Mouse (Mus musculus) kidney, adult 2 months (tissue): ENCODE measurements at regions not wholly inside any gene's neighbourhood (a gene's known extent, or its start where the extent isn't known, plus 50 kb on each side); places are given as distances from the start of the nearest gene placed in this dataset.

ENCODE experiments used
- DNase-seq: peaks from one replicate; pipeline ENCODE4 v3.0.0; 2021
- H3K27ac ChIP-seq: fragments of 200-500 bp; 2 replicates; pipeline ENCODE4 v1.5.1; 2012; ENCODE audit warnings: low read depth, low read length, control low read depth, inconsistent platforms; ENCODE audit not compliant: insufficient read depth
- H3K27me3 ChIP-seq: fragments of 200-500 bp; replicated peaks from 2 replicates; pipeline ENCODE4 v1.6.1; 2012; ENCODE audit warnings: mild to moderate bottlenecking, moderate library complexity, low read length, inconsistent platforms; ENCODE audit not compliant: control insufficient read depth, insufficient read depth
- H3K36me3 ChIP-seq: fragments of 200-500 bp; 2 replicates; pipeline ENCODE4 v1.6.1; 2012; ENCODE audit warnings: mild to moderate bottlenecking, moderate library complexity, low read length, inconsistent platforms; ENCODE audit not compliant: control insufficient read depth, insufficient read depth
- H3K4me1 ChIP-seq: fragments of 200-500 bp; 2 replicates; pipeline ENCODE4 v1.6.1; 2011; ENCODE audit warnings: low read length; ENCODE audit not compliant: control insufficient read depth, insufficient read depth
- H3K4me3 ChIP-seq: fragments of 200-500 bp; 2 replicates; pipeline ENCODE4 v1.5.1; 2011; ENCODE audit warnings: mild to moderate bottlenecking, low read depth, low read length, control low read depth; ENCODE audit not compliant: insufficient read depth
- CTCF ChIP-seq: fragments of 200-500 bp; conservative IDR thresholded peaks from 2 replicates; pipeline ENCODE4 v1.5.1; 2011; ENCODE audit warnings: low read depth, mild to moderate bottlenecking, control low read depth, low read length, moderate library complexity, mixed read lengths; ENCODE audit not compliant: insufficient read depth, insufficient read length
- POLR2A ChIP-seq: fragments of 200-500 bp; IDR thresholded peaks from one replicate; pipeline ENCODE4 v1.6.1; 2011; ENCODE audit warnings: low read depth, low read length, control low read depth
- WGBS: fragments of 180-500 bp; shearing (Covaris S2); methylation state at CpG from one replicate; pipeline ENCODE4 v1.1.7; 2018; 5-methylcytosine and 5-hydroxymethylcytosine counted together

DNA sequence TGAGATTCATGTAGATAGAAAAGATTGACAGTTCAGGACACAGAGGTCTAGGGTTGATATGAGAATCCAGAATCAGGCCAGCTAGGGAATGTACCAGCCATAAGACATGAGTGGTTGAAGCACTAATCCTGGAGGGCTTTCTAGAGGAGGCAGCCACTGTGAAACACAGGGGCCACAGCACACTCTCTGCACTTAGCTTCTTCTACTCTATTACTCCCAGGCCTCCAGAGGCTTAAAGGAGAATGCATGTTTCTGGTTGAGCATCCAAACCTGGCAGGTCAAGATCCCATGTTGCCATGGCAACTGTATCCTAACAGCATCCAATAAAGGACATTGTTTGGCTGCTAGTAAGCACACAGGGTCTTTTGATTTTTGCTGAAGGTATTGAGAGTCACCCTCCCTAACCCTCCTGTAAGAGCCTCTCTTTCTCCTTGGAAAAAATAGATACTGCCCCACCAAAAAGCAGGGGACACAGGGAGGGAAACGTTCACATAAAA is 76.9 kb upstream of the Pcbd1 start:
- DNase-seq = no peak
- Histone ChIP-seq H3K4me1 (no peaks in the 10 kb centered on the region), H3K27ac (no peak overlapping the region), H3K27me3 (no peaks in the 10 kb centered on the region), H3K4me3 (no peak overlapping the region), H3K36me3 (no peaks in the 10 kb centered on the region)
- TF ChIP-seq POLR2A (no peak), CTCF (no peak)
- 82% methylated on average over 1 of the region's 1 CpGs for WGBS

GRCm38 (mm10) chr10:61010697-61011096 is 78.4 kb upstream of the Pcbd1 start:
- TF ChIP-seq POLR2A (no peak), CTCF (no peak)
- Histone ChIP-seq H3K27ac (no peak overlapping the region), H3K36me3 (no peaks in the 10 kb centered on the region), H3K4me1 (no peaks in the 10 kb centered on the region), H3K4me3 (no peak overlapping the region), H3K27me3 (no peaks in the 10 kb centered on the region)
- WGBS = 45% methylated on average over 4 of the region's 4 CpGs
- DNase-seq = no peak

GRCm38 (mm10) chr10:61007403-61007802 is 81.7 kb upstream of the Pcbd1 start:
- H3K27me3 ChIP-seq = no peaks in the 10 kb centered on the region
- no peak overlapping the region for H3K4me3 ChIP-seq
- TF ChIP-seq CTCF (no peak), POLR2A (no peak)
- no peaks in the 10 kb centered on the region for H3K36me3 ChIP-seq
- DNase-seq = no peak
- H3K4me1 ChIP-seq = no peaks in the 10 kb centered on the region
- H3K27ac ChIP-seq = no peak overlapping the region
- WGBS = 79% methylated on average over 3 of the region's 3 CpGs

GRCm38 (mm10) chr10:61001745-61002160 is 87.4 kb upstream of the Pcbd1 start:
- TF ChIP-seq POLR2A (no peak), CTCF (no peak)
- 94% methylated on average over 22 of the region's 22 CpGs for WGBS
- Histone ChIP-seq H3K27ac (no peak overlapping the region), H3K4me1 (no peaks in the 10 kb centered on the region), H3K27me3 (no peaks in the 10 kb centered on the region), H3K4me3 (no peak overlapping the region), H3K36me3 (no peaks in the 10 kb centered on the region)
- DNase-seq = no peak

- no peak for DNase-seq
- no peak for TF ChIP-seq CTCF
- no peak for TF ChIP-seq POLR2A
- Histone ChIP-seq H3K4me1 (no peaks in the 10 kb centered on the region), H3K4me3 (no peak overlapping the region), H3K36me3 (no peaks in the 10 kb centered on the region), H3K27ac (no peak overlapping the region), H3K27me3 (no peaks in the 10 kb centered on the region)
- 56% methylated on average over 9 of the region's 9 CpGs for WGBS
Observed at GRCm38 (mm10) chr10:60997393-60997792, 91.7 kb upstream of the Pcbd1 start.

DNA sequence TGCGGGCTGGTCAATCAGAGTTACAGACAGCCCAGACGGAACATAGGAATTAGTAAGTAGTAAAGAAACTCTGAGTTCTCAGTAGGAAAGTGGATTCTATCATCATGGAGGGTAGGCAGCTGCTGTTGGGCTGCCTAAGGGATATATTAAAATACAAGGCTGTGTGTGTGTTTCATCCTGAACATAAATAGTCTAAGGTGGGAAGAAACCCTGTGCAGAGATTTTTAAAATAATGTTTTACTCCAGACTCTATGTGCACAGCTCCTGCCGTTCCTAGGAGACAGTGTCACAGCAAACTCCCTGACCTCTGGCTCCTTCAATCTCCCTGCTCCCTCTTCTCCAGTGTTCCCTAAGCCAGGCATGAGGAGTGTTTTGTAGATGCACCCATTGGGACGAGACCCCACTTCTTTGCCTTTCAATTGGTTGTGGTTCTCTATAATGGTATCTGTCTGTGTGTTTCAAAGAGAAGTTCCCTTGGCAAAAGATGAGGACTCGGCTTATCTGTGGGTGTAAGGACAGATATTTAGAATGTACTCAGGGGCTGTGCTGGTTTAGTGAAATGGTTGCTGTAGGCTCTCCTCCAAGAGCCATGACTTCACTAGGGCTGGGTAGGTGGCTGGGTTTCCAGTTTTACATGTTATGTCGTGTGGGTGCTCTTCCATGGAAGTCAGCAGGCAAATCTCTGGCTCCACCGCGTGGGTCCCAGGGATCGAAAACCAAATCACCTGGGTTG is 93.1 kb upstream of the Pcbd1 start:
- Histone ChIP-seq H3K36me3 (no peaks in the 10 kb centered on the region), H3K4me1 (no peaks in the 10 kb centered on the region), H3K4me3 (no peak overlapping the region), H3K27me3 (no peaks in the 10 kb centered on the region), H3K27ac (no peak overlapping the region)
- TF ChIP-seq CTCF (no peak), POLR2A (no peak)
- whole genome bisulfite sequencing = 83% methylated on average over 9 of the region's 9 CpGs
- no peak for DNase-seq

- no peaks in the 10 kb centered on the region for H3K27me3 ChIP-seq
- no peaks in the 10 kb centered on the region for H3K4me1 ChIP-seq
- H3K4me3 ChIP-seq = no peak overlapping the region
- 12% methylated on average over 10 of the region's 10 CpGs for WGBS
- no peaks in the 10 kb centered on the region for H3K36me3 ChIP-seq
- H3K27ac ChIP-seq = no peak overlapping the region
- TF ChIP-seq POLR2A (no peak), CTCF (peak; percentile 55)
- peak; percentile 26 for DNase-seq
Observed at GRCm38 (mm10) chr10:60985109-60985576, 104.0 kb upstream of the Pcbd1 start.

GRCm38 (mm10) chr10:60981770-60982169 is 107.4 kb upstream of the Pcbd1 start:
- no peaks in the 10 kb centered on the region for H3K4me1 ChIP-seq
- H3K27ac ChIP-seq = no peak overlapping the region
- DNase-seq = no peak
- no peak for TF ChIP-seq CTCF
- TF ChIP-seq POLR2A = no peak
- no peak overlapping the region for H3K4me3 ChIP-seq
- H3K36me3 ChIP-seq = no peaks in the 10 kb centered on the region
- no peaks in the 10 kb centered on the region for H3K27me3 ChIP-seq
- 39% methylated on average over 6 of the region's 6 CpGs for WGBS
